Mouse (Mus musculus) left cerebral cortex, postnatal 36 days (tissue): ENCODE results near the gene Mlh3. TPM values are rescaled to one million over a fixed set of nuclear protein-coding genes. Genes with fewer than 3 reads are reported as not detected.
"Not testable (repeated sequence)": the region's sequence is repeated elsewhere in the genome, so short reads cannot be mapped to it uniquely, and the experiment has no call there.

Source experiments
- DNase-seq, 2 experiments: peaks; one replicate each; pipeline ENCODE4 v3.0.0; 2021 to 2022; ENCODE audit warnings: low spot score in 2 of 2, mixed read lengths in 1 of 2
- intact Hi-C: fragments of 180-260 bp; cut with DNase I; formaldehyde crosslinking; loops from one replicate; pipeline ENCODE4 v1.15.1; 2025
- total RNA-seq, 2 experiments: library from RNA; stranded (reverse); gene quantifications; 2 replicates each; pipeline ENCODE4 v1.2.3; 2021

The Mlh3 gene
- total RNA-seq, 2 experiments from 2014 or later, result 15.5 to 17.5 TPM

DNA sequence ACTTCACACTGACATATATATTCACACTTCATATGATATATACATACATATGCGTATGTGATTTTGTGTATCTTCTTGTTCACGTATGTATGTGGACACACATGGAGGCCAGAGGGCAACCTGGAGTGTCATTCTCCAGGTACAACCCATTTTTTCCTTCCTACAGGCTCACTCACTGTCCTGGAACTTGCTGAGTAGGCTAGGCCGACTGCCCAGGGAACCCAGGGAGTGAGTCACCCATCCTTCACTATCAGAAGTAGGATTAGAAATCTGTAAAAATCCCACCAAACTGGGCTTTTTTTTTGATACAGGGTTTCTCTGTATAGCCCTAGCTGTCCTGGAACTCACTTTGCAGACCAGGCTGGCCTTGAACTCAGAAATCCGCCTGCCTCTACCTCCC lies 14.6 kb upstream of the Mlh3 start:
- intact Hi-C loops, result loop anchor here (5.0 kb wide), 1 partner anchor 138 kb away; no protein-coding TSS in a partner anchor
- no peak for DNase-seq

DNA sequence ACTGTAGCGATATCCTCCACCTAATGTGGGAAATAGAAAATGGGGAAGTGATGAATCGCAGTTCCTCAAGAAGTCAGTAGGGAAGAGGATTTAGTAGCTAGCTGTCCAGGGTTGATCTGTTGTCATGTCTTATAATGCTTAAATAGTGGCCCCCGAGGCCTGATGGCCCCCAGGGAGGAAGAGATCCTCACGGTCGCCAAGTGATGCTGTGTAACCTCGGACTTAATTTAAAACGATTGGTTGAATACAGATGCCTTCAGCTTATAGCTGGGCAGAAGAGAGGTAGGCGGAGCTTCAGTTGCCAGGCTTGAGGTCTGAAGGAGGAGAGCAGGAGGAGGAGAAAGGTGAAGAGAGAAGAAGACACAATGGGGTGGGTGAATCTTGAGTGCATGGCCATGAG lies 13.9 kb upstream of the Mlh3 start:
- intact Hi-C loops, result no loop called here
- no peak for DNase-seq

DNA sequence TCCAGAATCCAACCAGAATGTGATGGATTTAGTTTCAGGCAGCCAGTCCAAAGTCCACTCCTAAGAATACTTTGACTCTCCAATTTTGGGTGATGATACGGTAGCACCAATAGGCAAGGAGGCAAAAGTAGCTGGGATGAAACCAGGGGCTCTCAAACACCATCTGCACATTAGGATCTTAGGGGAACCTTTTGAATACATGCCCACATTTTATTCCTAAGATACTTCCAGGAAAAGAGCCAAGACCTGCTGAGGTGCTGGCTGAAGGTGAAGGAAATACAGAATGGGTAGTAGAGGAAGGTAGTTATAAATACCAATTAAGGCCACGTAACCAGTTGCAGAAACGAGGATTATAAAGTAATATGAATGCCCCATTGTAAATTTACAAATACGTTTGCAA lies 11.4 kb upstream of the Mlh3 start:
- DNase-seq, intact Hi-C loops: not testable (repeated sequence)

DNA sequence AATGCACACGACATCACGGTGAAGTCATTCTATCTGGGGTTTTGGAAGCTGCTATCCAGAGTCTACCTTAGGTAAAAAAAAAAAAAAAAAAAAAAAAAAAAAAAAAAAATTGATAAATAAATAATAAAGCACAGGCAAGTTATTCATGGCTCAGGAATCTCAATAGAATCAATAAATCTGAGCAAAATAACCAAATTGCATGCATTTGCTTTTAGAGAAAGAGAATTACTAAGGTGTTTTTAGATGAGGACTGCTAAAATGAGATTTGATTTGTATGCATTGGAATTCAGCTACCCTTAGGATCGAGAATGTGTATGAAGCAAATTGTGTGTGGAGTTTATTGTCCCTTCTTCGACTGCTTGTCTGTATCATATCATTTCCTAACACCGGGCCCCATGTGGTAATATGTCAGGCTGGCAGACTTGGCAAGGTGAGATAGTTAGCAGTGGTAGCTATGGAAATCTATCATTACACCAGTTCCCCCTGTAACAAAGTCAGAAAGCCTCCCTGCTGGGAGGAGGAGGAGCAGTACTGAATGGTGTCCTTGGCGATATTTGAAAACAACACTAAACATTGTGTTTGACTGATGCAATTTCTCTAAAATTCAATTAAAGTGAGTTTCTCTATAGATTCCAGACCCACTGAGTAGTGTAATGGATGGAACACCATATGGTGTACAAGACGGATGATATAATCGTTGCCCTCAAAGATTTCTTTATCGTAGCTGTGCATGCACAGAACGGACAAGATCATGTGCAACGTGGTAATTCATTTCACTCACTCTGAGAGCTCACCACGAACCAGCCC lies 10.6 kb upstream of the Mlh3 start:
- intact Hi-C loops, result no loop called here
- DNase-seq, result no peak

DNA sequence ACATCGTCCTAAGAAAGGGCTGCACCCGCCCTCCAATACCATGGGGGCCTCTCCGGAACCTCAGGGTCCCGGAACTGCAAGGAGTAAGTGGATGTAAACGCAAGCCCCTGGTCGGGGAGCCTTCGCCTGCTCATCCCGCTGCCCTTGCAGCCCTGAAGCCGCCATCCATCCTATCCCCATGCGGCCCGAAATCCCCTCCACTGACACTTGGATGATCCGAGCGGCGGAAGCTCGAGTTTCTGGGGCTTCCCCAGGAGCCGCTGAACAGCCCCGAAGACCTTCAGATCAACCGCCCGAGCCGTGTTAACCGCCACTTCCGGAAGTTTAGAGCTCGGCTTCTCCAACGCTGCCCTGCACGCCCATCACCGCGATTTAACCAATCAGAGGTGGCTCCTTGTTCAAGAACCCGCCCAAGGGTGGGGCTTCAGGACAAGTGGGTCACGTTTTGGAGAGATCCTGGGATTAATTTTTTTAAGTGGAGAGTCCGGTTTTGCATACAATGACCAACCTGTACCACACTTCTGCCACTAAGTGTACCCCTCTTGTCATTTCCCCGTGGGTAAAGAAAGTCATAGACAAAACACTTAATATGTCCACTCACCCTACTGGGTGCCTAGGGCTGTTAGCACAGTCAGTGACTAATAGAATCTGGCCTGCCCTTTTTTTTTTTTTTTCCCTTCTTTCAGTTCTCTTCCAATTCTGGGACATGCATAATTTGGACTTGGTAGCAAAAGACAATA lies 9.9 kb upstream of the Mlh3 start:
- intact Hi-C loops, result no loop called here
- DNase-seq, result peak; percentile 95 to 97

DNA sequence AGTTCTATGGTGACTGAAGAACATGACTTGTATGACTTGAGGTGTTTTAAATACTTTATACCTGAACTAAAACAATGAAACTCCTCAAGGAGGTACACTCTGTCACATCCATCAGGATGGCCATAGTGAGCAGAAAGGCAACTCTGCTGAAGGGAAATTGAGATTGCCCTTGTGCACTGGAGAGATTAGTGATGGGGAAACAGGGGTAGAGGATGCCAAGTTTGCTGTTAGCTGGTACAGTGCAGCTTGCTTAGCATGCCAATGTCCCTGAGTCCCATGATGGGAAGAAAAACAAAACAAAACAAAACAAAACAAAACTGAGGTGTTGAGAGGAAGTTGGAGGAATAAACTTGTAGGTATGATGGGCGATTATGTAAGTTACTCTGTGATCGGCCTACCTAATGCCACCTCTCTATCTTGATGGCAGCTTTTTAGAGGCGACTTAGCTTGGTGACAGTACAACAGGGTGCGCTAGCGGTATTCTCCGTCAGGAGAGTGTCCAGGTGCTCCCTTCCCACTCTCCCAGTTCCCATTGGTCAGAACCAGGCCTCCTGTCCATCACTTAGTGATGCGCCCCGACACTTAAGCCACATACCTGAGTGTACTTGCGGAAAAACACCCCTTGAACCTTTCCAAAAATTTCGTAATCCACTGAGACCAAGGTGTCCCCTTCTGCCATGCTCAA lies 9.1 kb upstream of the Mlh3 start:
- peak in 1 of 2 experiments; percentile 34 for DNase-seq
- intact Hi-C loops, result no loop called here

DNA sequence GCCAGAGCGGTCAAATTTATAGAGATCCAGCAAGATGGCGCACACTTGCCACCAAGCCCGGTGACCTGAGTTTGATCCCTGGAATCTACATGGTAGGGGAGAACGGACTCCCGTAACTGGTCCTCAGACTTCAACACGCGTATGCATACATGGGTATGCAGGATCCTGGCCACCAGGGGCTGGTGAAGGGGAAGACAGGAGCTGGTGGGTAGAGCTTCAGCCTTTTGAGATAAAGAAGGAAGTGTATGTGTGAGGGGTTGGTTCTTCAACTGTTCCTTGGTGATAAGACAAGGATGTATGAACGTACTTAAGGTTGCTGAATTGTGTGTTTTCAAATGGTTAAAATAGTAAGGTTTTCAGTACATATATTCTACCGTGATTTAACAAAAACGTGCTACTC lies 8.5 kb upstream of the Mlh3 start:
- no peak for DNase-seq
- intact Hi-C loops, result no loop called here

DNA sequence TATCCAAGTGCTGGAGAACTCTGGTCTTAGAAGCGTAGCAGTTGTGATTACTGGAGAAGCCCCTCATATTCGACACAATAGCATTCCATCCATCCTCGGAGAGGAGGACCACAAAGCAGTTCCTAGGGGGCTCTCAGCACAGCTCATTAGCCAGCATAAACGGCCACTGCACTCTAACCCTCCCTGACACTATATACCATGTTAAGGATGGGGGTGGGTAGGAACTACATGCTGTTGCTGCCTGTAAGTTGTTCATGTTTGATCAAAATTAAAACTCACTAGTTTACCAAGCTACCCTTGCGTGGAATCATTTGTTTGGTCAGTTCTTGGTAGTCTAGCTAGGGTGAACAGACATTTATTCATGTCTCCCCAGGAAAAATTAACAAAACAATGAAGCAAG lies 5.9 kb upstream of the Mlh3 start:
- intact Hi-C loops, result no loop called here
- DNase-seq, result no peak

DNA sequence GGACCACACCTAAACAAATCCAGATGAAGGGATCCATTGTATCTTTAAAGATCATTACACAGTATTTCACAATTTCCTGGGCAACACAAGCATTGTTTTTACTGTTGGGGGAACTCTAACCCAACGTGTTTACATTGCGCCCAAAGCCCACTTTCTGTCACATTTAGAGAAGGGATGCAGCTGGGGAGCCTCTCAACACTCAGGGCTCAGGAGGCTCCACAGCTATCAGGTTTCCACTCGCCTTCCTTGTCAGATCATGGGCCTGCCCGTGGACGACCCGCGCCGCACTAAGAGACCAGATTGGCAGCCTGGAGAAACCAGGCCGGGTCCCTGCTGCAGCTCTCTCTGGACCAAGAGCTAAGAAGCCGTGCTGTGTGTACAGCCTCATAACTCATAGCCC lies 3.1 kb upstream of the Mlh3 start:
- no peak for DNase-seq
- intact Hi-C loops, result no loop called here

DNA sequence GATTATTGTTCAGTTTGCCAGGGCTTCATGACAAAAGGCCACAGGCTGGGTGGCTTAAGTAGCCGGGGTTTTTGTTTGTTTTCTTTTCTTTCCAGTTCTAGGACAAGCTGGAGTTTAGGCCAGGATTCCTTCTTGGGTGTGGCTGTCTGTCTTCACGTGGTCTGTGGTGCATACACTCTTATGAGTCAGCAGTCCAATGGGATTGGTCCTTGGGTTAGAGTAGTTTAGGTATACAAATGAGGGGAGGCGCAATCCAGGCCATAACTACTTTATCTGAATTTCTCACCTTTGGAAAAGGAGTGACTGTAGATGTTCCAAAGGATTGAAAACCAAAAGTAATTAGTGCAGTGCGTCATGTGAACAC lies 1.4 kb upstream of the Mlh3 start:
- intact Hi-C loops, result no loop called here
- DNase-seq, result no peak

DNA sequence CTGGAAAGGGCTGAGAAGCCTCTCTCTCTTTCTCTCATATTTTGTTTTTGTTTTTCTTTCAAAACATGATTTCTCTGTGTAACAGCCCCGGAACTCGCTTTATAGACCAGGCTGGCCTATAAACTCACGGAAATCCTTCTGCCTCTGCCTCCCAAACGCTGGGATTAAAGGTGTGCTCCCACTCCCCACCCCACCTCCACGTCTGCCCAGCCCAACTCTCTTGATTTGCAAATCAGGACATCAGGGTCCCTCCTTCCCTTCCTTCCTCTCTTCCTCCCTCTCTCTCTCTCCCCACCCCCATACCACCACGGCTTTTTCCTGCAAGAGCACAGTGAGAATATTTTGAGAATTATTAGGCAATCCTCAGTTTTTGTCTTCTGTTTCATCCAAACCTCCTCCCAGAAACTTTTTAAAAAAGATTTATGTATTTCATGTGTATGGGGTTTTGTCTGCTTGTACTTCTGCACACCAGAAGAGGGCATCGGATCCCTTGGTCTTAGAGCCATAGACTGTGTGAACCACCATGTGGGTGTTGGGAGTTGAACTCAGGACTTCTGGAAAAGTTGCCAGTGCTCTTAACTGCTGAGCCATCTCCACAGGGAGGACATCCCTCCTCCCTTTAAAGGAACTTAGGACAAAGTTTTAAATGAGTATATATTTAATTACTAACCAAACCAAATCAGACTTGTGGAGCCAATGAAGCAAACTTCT lies 888 bp upstream of the Mlh3 start:
- no peak for DNase-seq
- intact Hi-C loops, result no loop called here

DNA sequence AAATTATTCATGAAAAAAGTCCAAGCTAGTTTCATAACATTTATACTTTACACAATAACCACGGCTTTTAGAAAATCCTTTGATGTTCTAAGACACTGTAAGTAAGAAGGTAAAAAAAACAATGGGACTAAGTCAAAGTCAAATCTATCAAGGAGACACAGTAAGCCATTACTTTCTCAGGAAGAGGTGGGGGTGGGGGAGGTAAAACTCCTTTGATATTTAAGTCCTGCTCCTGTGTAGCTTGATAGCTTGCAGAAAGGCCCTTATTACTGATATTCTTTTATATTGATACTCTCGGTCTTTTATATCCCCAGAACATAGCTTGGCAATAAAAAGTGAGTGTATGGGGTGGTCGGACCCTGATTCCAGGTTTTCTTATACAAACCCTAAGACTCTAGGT lies 578 bp downstream of the Mlh3 start:
- intact Hi-C loops, result no loop called here
- DNase-seq, result no peak

DNA sequence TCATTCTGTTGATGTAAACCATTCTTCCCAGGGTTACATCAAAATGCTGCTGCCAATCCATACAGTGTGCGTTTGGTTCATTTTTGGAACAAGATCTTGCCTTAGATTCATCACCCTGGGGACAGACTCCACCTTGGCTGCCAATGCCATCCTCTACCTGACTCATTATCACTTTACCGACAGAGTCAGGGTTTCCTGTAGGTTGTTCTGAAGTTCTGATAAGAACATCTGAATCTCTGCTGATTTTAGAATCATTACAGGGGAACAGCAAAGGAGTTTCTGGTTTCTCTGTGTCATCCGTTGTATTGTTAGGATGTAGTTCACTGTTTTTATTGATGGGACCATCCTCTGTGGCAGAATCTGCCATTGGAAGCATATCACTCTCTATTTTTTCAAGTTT lies 4.2 kb downstream of the Mlh3 start:
- no peak for DNase-seq
- intact Hi-C loops, result no loop called here

DNA sequence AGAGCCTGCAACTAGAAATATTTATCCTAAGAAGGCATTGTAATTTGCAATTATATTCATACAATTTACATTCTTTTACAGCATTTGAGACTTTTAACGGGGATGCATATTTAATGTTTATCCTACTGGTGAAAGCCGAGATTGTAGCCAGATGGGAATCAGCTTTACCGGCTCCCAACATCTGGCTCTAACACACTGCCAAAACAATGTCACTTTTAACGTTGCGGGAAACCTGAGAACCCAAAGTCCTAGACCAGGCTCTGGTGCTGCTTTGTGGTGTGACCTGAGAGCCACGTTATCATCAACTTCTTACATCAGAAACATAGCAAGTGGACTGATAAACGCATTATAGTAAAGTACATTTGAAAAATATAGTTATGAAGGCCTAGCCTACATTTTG lies 5.5 kb downstream of the Mlh3 start:
- intact Hi-C loops, result no loop called here
- no peak for DNase-seq

DNA sequence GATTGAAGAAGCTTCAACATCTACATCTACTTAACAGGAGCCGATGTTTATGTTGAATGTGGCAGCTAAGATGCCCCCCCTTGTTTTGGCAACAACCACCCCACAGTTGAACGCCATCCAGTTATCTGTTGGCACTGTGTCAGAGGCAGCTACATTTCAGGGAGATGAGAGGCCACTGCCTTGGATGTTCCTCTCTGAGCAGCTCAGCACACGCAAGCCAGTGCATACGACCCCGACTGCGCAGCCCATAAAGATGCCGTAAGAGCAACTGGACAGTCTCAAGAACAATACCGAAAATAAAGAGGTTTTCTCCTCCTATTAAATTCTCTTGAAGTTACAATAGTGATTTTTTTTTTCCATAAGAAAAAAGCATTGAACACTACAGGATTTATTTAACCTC lies 5.9 kb downstream of the Mlh3 start:
- DNase-seq, result no peak
- intact Hi-C loops, result no loop called here

DNA sequence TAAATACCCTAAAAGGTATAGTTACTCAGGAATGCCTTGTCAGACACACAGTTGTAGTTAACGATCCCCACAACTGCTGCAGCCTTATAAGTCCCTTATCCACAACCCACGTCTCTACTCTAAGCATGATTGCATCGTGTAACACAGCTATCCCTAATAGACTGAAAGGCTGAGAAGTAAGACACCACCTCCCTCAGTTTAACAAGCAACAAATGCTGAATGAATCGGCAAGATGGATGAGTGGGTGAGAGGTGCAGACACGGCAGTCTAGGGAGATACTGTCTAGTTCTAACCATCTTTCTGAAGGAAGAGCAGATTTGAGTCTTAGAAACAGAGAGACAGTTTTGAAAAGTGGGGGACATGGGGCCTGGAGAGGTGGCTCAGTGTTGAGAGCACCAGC lies 7.2 kb downstream of the Mlh3 start:
- intact Hi-C loops, result no loop called here
- peak in 1 of 2 experiments; percentile 11 for DNase-seq

DNA sequence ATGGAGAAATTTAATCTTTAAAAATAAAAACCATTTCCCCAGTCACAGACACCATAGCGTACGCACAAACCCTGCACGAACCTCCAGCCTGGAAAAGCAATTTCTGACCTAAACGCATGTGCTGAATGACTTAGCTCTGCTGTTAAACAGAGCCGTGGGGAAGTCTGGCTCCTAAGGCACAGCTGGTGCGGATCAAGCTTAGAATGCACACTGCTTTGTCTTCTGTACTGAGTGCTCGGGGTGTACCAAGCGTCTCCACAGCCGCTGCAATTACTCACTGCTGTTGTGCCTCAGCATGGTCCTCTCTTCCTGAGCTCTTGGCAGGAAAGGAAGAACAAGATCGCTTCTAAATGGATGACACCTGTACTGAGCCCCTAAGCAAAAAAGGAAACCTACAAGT lies 7.9 kb downstream of the Mlh3 start:
- no peak for DNase-seq
- intact Hi-C loops, result no loop called here

DNA sequence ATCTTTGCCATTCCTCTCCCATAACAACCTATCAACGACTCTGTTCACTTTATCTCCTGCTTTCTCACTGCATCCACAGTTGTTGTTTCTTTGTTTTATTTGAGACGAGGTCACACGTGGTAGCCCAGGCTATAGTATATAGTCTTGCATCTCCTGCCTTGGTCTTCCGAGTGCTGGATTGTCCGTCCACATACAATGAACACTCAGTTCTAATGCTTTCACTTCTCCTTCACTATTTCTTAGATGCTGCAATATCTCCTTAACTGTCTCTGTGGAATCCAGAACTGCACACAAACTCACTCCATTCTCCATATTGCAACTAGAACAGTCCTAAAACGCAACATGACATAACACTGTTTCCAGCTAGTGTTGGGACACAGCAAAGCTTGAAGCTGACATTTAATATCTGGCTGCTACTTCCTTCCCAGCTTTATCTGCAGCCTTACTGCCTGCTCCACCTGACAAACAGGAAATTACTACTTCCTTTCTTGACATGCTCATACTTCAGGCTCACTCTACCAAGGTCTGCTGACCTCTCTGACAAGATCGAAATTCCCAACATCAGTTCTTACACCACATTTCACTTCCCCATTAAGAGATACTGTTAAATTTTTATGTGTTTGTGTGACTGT lies 13.3 kb downstream of the Mlh3 start:
- intact Hi-C loops, result no loop called here

DNA sequence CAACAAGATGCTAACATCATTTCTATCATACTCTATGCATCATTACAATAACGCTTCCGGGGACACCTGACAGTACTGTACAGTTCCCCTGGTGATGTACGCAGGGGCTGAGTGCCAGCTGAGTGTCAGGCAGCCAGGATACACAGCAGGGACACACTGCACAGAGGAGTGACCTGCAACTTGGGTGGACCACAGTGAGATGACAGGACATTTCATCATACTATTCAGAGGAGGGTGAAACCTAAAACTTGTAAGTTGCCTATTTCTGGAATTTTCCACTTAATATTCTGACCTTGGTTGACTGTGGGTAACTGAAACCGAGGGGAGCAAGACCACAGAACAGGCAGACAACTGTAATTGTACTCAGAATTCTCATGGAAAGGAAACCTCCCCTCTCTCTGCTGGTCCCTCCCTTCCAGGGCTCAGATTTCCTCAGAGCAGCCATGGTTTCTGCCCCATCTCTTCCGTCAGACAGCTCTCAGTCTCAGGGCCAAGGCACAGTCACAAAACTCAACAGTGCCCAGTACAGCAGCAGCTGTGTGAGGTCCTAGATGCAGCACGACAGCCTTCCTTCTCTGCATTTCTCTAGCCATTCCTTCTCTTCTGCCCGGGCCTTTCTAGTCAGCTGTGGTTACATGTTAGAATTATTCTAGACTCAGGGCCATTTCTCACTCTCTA lies 14.2 kb downstream of the Mlh3 start:
- intact Hi-C loops, result no loop called here
- DNase-seq, result no peak

More for the DNA sequence above, 13.3 kb downstream of the Mlh3 start:
- DNase-seq, result no peak
